Mouse (Mus musculus): ENCODE measurements around the gene Ccer2.

DNA sequence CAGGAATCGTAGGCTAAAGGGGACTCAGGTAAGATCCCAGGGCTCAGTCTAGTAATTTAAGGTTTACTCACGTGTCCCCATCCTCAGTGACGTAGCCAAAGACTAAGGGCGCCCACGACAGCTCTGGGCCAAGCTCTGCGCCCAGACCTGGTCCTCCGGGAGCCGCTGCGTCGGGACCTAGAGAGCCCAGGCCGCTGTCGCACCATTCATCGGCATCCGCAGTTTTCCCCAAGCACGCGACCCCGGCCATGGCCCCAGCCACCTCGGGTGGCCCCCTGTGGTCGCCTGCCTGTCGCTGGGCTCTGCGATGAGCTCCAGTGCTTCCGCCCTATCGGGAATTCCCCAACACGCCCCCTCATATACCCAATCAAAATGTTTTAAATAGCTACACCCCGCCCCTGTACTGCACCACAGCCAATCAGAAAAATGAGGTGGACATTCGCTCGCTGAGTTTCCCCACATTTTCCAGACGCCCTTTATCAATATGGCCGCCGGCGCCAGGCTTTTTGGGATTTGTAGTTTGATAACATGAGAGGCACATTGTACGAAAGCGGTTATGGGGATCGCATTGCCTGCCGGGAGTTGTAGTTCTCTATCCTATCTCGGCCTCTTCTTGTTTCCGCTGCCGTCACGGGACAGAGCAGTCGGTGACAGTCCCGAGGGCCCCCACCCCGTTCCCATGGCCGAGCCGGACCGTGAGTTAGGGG is 10.4 kb downstream of the Ccer2 start, which contains the start of gene Sirt2:
- TF ChIP-seq HCFC1 (IDR thresholded peaks at IDR 0.05; ENCODE audit: borderline replicate concordance, insufficient read depth, low read length) (peak; percentile 100), ZNF384 (IDR thresholded peaks at IDR 0.05; ENCODE audit: low read depth, low read length) (no peak), ZC3H11A (IDR thresholded peaks at IDR 0.05; ENCODE audit: borderline replicate concordance, low read depth, low read length) (no peak)
